Mouse (Mus musculus): ENCODE measurements around the gene Hcfc1. TPM values are rescaled to one million over a fixed set of nuclear protein-coding genes. Genes with fewer than 3 reads are reported as not detected.
A peak's percentile ranks its signal among the peaks of the same experiment; 100 is the strongest.

Gene Hcfc1
- 77.4 and 78.6 TPM in 2 replicates for polyA plus RNA-seq (2016; fragmentation: Nextera tagmentation; extraction: Ambion mirVana)

- WGBS: 19% methylated on average over 56 of the region's 58 CpGs
Measured at GRCm38 (mm10) chrX:73966248-73967176, at the start of gene Hcfc1. TSS of gene Hcfc1 (minus strand) at chrX:73966357.

GRCm38 (mm10) chrX:74014597-74014996, 48.4 kb upstream of the Hcfc1 start:
- H3K9ac ChIP-seq: no peak overlapping the region
- 87% methylated on average over 1 of the region's 1 CpGs for WGBS
- ATAC-seq (ENCODE audit: low FRiP score): no peak
- no peak overlapping the region for H3K27ac ChIP-seq
- H3K4me1 ChIP-seq: no peaks in the 10 kb centered on the region
- H3K9me3 ChIP-seq (replicated peaks): no peaks in the 10 kb centered on the region
- no peak overlapping the region for H3K4me3 ChIP-seq
- H3K27me3 ChIP-seq: no peaks in the 10 kb centered on the region
- H3K36me3 ChIP-seq: 0 out of 2 replicates have a peak, but pooled peaks cover 24% of the 10 kb centered on the region
- no peak overlapping the region for H3K4me2 ChIP-seq (replicated peaks)

More at GRCm38 (mm10) chrX:73966248-73967176, at the start of gene Hcfc1:
- Histone ChIP-seq H3K36me3 (no peaks in the 10 kb centered on the region), H3K27me3 (no peaks in the 10 kb centered on the region), H3K9ac (peak within 1 kb of the TSS; percentile 79), H3K4me2 (replicated peaks) (peak within 1 kb of the TSS; percentile 73), H3K9me3 (replicated peaks) (no peaks in the 10 kb centered on the region), H3K4me1 (peaks cover 24% of the 10 kb centered on the region), H3K4me3 (peak within 1 kb of the TSS; percentile 64), H3K27ac (peak within 1 kb of the TSS; percentile 99)
- peak; percentile 82 for ATAC-seq (ENCODE audit: low FRiP score)

- Histone ChIP-seq H3K27ac (no peak overlapping the region), H3K9me3 (replicated peaks) (no peaks in the 10 kb centered on the region), H3K9ac (no peak overlapping the region), H3K4me1 (no peaks in the 10 kb centered on the region), H3K36me3 (no peaks in the 10 kb centered on the region), H3K4me3 (no peak overlapping the region), H3K4me2 (replicated peaks) (no peak overlapping the region), H3K27me3 (no peaks in the 10 kb centered on the region)
- WGBS: 30% methylated on average over 8 of the region's 8 CpGs
- ATAC-seq (ENCODE audit: low FRiP score): no peak
Measured at GRCm38 (mm10) chrX:74008063-74008462, 41.9 kb upstream of the Hcfc1 start.

GRCm38 (mm10) chrX:74006401-74006800, 40.2 kb upstream of the Hcfc1 start:
- Histone ChIP-seq H3K4me2 (replicated peaks) (no peak overlapping the region), H3K27me3 (no peaks in the 10 kb centered on the region), H3K9ac (no peak overlapping the region), H3K27ac (no peak overlapping the region), H3K9me3 (replicated peaks) (no peaks in the 10 kb centered on the region), H3K4me1 (no peaks in the 10 kb centered on the region), H3K36me3 (no peaks in the 10 kb centered on the region), H3K4me3 (no peak overlapping the region)
- ATAC-seq (ENCODE audit: low FRiP score): no peak
- 77% methylated on average over 21 of the region's 21 CpGs for WGBS

GRCm38 (mm10) chrX:74003644-74004043, 37.5 kb upstream of the Hcfc1 start:
- no peak overlapping the region for H3K9ac ChIP-seq
- no peaks in the 10 kb centered on the region for H3K36me3 ChIP-seq
- H3K9me3 ChIP-seq (replicated peaks): no peaks in the 10 kb centered on the region
- no peak overlapping the region for H3K27ac ChIP-seq
- H3K4me2 ChIP-seq (replicated peaks): no peak overlapping the region
- no peaks in the 10 kb centered on the region for H3K27me3 ChIP-seq
- WGBS: 62% methylated on average over 2 of the region's 2 CpGs
- H3K4me1 ChIP-seq: peaks cover 3% of the 10 kb centered on the region; the same call in 1 of the 2 replicates
- no peak for ATAC-seq (ENCODE audit: low FRiP score)
- no peak overlapping the region for H3K4me3 ChIP-seq

- Histone ChIP-seq H3K27ac (no peak overlapping the region), H3K9me3 (replicated peaks) (no peaks in the 10 kb centered on the region), H3K4me1 (peaks cover 3% of the 10 kb centered on the region; the same call in 1 of the 2 replicates), H3K9ac (no peak overlapping the region), H3K4me2 (replicated peaks) (no peak overlapping the region), H3K27me3 (no peaks in the 10 kb centered on the region), H3K4me3 (no peak overlapping the region), H3K36me3 (no peaks in the 10 kb centered on the region)
- 78% methylated on average over 3 of the region's 3 CpGs for WGBS
- no peak for ATAC-seq (ENCODE audit: low FRiP score)
Measured at GRCm38 (mm10) chrX:74001024-74001423, 34.9 kb upstream of the Hcfc1 start.

- no peak overlapping the region for H3K4me3 ChIP-seq
- peaks cover 3% of the 10 kb centered on the region; the same call in 1 of the 2 replicates for H3K4me1 ChIP-seq
- 25% methylated on average over 8 of the region's 8 CpGs for WGBS
- H3K27me3 ChIP-seq: no peaks in the 10 kb centered on the region
- no peaks in the 10 kb centered on the region for H3K36me3 ChIP-seq
- ATAC-seq (ENCODE audit: low FRiP score): peak; percentile 91
- H3K9ac ChIP-seq: no peak overlapping the region
- no peaks in the 10 kb centered on the region for H3K9me3 ChIP-seq (replicated peaks)
- peak overlapping the region; percentile 73 for H3K27ac ChIP-seq
- H3K4me2 ChIP-seq (replicated peaks): peak overlapping the region; percentile 36
Measured at GRCm38 (mm10) chrX:73998911-73999869, 33.0 kb upstream of the Hcfc1 start.

GRCm38 (mm10) chrX:73977783-73978182, 11.6 kb upstream of the Hcfc1 start:
- WGBS: 80% methylated on average over 1 of the region's 1 CpGs

GRCm38 (mm10) chrX:73976283-73976682, 10.1 kb upstream of the Hcfc1 start:
- no peaks in the 10 kb centered on the region for H3K9me3 ChIP-seq (replicated peaks)
- H3K27me3 ChIP-seq: no peaks in the 10 kb centered on the region
- no peaks in the 10 kb centered on the region for H3K4me1 ChIP-seq
- H3K27ac ChIP-seq: no peak overlapping the region
- no peak overlapping the region for H3K4me3 ChIP-seq
- no peaks in the 10 kb centered on the region for H3K36me3 ChIP-seq
- 92% methylated on average over 2 of the region's 2 CpGs for WGBS
- no peak for ATAC-seq (ENCODE audit: low FRiP score)
- H3K4me2 ChIP-seq (replicated peaks): no peak overlapping the region
- no peak overlapping the region for H3K9ac ChIP-seq

More at GRCm38 (mm10) chrX:73977783-73978182, 11.6 kb upstream of the Hcfc1 start:
- Histone ChIP-seq H3K4me2 (replicated peaks) (no peak overlapping the region), H3K36me3 (no peaks in the 10 kb centered on the region), H3K27me3 (no peaks in the 10 kb centered on the region), H3K9ac (no peak overlapping the region), H3K4me1 (no peaks in the 10 kb centered on the region), H3K9me3 (replicated peaks) (no peaks in the 10 kb centered on the region), H3K4me3 (no peak overlapping the region), H3K27ac (no peak overlapping the region)
- ATAC-seq (ENCODE audit: low FRiP score): no peak

GRCm38 (mm10) chrX:73972774-73973173, 6.6 kb upstream of the Hcfc1 start:
- H3K27ac ChIP-seq: no peak overlapping the region
- H3K4me3 ChIP-seq: no peak overlapping the region
- no peak overlapping the region for H3K9ac ChIP-seq
- no peaks in the 10 kb centered on the region for H3K4me1 ChIP-seq
- H3K27me3 ChIP-seq: no peaks in the 10 kb centered on the region
- no peak overlapping the region for H3K4me2 ChIP-seq (replicated peaks)
- WGBS: 79% methylated on average over 4 of the region's 4 CpGs
- no peaks in the 10 kb centered on the region for H3K36me3 ChIP-seq
- no peaks in the 10 kb centered on the region for H3K9me3 ChIP-seq (replicated peaks)
- no peak for ATAC-seq (ENCODE audit: low FRiP score)

GRCm38 (mm10) chrX:73970781-73971180, 4.6 kb upstream of the Hcfc1 start:
- no peak for ATAC-seq (ENCODE audit: low FRiP score)
- Histone ChIP-seq H3K27me3 (no peaks in the 10 kb centered on the region), H3K27ac (no peak overlapping the region), H3K9me3 (replicated peaks) (no peaks in the 10 kb centered on the region), H3K9ac (no peak overlapping the region), H3K36me3 (no peaks in the 10 kb centered on the region), H3K4me2 (replicated peaks) (no peak overlapping the region), H3K4me3 (no peak overlapping the region), H3K4me1 (no peaks in the 10 kb centered on the region)

GRCm38 (mm10) chrX:73969729-73970128, 3.6 kb upstream of the Hcfc1 start:
- ATAC-seq (ENCODE audit: low FRiP score): no peak
- 100% methylated on average over 2 of the region's 2 CpGs for whole genome bisulfite sequencing
- no peaks in the 10 kb centered on the region for H3K27me3 ChIP-seq

More at GRCm38 (mm10) chrX:73969729-73970128, 3.6 kb upstream of the Hcfc1 start:
- no peaks in the 10 kb centered on the region for H3K4me1 ChIP-seq
- no peak overlapping the region for H3K27ac ChIP-seq
- H3K4me2 ChIP-seq (replicated peaks): no peak overlapping the region
- H3K9me3 ChIP-seq (replicated peaks): no peaks in the 10 kb centered on the region
- H3K9ac ChIP-seq: no peak overlapping the region
- no peak overlapping the region for H3K4me3 ChIP-seq
- no peaks in the 10 kb centered on the region for H3K36me3 ChIP-seq
